Mouse (Mus musculus): ENCODE data around the gene Magi3.

Magi3 gene

DNA sequence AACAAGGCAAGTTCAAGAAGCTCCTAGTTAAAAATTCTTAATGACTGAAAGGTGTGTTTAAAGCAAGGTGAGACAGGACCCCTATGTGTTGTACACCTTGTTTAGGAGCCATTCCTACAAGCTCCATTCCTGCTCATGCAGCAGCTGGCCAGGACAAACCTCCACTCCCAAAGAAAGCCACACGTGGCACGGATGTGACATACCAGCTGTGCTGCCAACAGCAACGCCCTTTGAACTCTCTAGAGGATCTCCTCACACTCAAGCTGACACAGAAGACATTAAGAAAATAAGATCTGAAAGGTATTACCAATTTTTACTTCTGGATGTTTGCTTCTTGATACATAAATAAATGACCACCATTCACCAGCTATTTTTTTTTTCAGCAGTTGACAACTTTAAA is 193.2 kb downstream of the Magi3 start:
- no peak for DNase-seq (ENCODE audit: low spot score)

- no peak for DNase-seq (ENCODE audit: low spot score)
These were observed 200.1 kb downstream of the Magi3 start for GRCm38 (mm10) chr3:104020101-104020500.

- no peak for DNase-seq (ENCODE audit: low spot score)
These were observed 200.7 kb downstream of the Magi3 start for GRCm38 (mm10) chr3:104019453-104019852.

DNA sequence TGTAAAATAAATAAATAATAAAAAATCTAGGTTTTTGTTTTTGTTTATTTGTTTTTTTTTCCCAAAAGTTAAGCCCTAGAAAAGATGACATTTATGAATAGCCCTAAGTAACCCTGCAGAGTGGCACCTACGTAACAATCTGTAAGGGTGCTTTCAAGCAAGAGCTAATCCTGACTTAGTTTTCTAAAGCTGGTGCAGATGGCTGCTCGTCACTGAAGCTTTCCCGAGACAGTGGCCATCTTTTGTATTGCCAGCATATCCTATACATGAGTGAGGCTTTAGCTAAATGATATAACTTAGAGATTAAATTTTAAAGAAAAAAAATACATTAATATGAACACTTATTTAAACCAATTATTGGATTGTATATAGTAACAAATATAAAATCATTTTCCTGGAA is 202.2 kb downstream of the Magi3 start:
- DNase-seq (ENCODE audit: low spot score): no peak

- no peak for DNase-seq (ENCODE audit: low spot score)
These were observed 208.2 kb downstream of the Magi3 start for GRCm38 (mm10) chr3:104011972-104012371.

DNA sequence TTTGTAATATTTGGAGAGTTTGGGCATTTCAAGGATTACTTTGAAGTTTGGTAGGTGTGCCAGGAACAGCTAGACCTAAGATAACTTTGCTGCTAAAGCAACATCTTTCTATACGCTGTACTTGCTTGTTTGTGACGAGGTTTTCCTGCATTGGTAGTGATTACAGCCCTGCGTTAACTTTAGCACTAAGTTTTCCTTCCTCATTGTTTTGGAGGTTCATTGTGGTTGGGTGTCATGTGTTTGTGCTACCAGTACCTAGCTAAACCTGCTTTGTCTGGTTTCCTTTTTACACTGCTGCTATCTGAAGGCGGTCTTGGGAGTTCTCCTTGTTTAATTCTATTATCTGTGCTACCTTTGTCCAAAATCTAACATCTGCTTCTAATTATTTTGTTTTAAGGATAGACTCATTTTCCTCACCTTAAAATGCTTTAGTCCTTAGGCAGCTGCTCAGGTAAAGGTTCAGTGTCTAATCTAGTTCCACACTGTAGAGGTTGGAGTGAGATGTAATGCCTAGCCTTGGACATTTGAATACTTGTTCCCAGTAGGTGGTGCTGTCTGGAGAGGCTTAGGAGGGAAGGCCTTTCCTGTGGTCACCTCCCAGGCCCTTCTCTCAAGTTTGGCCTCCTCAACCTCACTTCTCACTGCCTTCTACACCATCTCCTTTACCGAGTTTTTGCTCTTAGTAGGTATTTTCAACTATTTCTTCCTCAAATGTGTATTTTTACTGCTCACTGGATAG is 210.1 kb downstream of the Magi3 start:
- DNase-seq (ENCODE audit: low spot score): no peak

DNA sequence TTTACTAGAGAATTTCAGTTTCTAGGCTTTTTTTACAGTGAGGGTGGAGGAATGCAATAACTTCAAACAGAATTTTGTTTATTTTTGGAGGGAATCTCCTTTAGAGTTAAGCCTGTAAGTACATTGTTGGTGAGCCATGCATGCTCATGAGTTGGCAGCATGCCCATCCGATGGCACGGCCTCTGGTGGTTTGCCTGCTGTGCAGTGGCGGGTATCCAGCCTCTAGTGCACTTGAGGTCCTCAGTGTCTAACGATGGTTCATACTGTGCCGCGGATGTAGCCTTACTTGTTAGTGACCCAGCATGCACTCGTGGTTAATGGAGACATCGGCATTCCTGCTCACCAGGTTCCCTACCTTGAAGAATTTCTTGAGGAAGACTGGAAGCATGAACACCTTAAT is 212.7 kb downstream of the Magi3 start:
- no peak for DNase-seq (ENCODE audit: low spot score)

- DNase-seq (ENCODE audit: low spot score): no peak
These were observed 213.2 kb downstream of the Magi3 start for GRCm38 (mm10) chr3:104006896-104007466.

DNA sequence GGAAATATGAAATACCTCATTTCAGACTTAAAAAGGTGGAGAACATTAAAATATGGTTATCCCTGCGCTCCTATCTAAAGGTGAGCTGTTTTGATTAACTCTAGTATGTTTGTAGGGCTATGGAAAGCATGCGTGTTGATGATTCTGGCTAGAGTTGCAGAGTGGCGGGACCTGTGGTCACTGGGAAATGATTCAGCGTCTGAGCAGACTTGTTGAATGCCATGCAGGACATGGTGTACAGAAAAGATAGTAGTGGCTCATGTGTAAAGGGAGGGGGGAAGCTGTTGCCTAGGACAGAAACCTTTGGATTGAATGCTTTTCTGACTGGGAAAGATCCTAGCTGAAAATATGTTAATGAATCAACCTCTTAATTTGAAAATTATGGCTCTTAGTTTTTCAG is 221.4 kb downstream of the Magi3 start:
- DNase-seq (ENCODE audit: low spot score): no peak

DNA sequence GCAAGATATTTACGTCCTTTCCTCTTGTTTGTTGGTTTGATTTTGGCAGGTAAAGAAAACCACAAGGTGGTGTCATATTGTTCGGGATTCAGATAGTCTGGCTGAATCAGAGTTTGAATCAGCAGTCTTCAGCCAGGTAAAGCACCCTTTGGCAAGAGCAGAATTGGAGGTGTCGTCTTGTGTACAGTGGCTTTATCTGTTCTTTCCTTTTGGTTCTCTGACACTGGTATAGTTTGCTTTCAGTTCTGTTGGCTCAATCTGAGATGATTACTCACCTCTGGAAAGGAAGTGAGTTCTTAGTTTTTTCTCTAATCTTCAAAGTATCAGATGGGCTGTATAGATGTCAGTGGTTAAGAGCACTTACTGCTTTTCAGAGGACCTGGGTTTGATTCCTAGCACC is 228.9 kb downstream of the Magi3 start:
- no peak for DNase-seq (ENCODE audit: low spot score)

DNA sequence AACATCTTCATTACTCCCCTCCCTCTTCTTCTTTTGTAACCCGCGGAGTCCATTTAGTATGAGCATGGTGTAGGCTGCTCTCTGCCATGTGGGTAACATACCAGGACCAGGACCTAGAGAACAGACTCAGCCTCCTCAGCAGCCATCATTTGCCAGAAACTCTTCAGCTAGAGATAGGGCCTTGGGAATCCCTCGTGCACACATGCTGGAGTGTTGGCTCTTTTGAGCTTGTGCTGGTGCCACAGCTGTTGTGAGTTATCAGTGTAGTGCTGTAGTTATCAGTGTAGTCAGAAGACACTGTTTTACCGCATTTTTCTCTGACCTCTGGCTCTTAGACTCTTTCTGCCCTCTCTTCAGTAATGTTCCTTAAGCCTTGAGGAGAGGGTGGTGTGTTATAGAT is 230.8 kb downstream of the Magi3 start:
- DNase-seq (ENCODE audit: low spot score): no peak

GRCm38 (mm10) chr3:103987831-103988432 is 232.2 kb downstream of the Magi3 start:
- no peak for DNase-seq (ENCODE audit: low spot score)

DNA sequence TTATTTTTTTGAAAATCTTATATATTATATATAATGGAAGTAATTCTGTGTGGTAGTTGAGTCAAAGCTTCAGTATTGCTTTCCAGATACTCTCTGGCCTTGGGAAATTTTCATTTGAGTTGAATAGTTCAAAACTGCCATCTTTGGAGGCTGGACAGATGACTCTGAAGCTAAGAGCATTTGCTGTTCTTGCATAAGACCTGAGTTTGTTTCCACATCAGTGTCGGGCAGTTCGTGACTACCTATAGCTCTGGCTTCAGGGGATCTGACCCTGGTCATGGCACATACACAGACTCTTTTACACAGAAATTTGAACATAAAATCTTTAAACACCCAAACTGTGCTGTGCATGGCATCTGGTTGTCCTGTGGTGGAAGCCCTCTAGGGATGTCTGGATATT is 235.0 kb downstream of the Magi3 start:
- no peak for DNase-seq (ENCODE audit: low spot score)

DNA sequence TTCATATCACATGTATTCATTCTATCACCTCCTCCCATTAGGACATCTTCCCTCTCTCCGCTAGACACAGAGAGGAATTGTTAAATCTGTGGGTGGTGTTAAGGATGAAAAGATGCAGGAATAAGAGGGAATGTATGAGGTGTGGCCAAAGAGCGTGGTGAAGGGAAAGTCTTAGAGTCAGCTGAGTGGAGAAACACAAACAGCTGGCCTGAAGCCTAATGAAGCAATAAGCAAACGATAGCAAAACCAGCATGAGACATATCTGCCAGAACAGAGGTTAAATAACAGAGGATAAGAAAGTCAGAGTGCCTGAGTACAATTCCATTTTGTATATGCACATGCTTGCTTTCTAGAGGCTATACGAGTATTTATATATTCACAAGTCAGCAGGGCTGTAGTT is 235.6 kb downstream of the Magi3 start:
- no peak for DNase-seq (ENCODE audit: low spot score)

DNA sequence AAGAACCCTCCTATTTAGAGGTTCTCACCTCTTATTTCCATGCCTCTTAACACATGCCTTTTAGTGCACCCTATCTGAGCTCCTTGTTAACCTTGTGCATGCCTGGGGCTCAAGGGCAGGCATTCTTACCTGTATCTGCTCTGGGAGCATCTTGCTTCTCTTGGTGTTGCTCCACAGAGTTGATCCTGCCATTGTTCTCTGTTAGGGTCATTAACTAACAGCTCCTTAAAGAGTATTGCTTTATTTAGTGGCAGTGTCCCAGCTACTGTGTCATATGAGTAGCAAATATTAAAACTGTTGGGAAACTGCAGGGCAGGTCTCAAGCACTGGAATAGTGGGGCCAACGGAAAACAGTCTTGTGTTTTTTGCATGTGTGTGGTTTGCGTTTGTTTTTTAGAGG is 249.0 kb downstream of the Magi3 start:
- no peak for DNase-seq (ENCODE audit: low spot score)

DNA sequence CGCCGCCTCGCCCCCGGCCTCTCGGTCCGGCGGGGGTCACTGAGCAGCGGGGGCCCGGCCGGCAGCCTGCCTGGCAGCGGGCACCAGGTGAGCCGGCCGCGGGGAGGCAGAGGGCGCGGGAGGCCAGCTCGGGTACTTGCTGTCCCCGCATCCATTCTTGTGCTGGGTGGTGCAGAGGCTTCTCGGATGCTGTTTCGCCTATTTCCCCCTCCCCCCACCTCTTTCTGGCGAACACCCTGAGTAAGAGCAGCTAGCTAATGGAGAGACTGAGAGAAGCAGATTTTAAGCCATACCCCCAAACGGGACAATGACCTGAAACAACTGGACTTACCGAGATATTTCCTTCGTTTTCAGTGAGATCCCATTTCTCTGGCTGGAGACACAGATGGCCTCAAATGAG is 251.5 kb downstream of the Magi3 start:
- DNase-seq (ENCODE audit: low spot score): no peak

DNA sequence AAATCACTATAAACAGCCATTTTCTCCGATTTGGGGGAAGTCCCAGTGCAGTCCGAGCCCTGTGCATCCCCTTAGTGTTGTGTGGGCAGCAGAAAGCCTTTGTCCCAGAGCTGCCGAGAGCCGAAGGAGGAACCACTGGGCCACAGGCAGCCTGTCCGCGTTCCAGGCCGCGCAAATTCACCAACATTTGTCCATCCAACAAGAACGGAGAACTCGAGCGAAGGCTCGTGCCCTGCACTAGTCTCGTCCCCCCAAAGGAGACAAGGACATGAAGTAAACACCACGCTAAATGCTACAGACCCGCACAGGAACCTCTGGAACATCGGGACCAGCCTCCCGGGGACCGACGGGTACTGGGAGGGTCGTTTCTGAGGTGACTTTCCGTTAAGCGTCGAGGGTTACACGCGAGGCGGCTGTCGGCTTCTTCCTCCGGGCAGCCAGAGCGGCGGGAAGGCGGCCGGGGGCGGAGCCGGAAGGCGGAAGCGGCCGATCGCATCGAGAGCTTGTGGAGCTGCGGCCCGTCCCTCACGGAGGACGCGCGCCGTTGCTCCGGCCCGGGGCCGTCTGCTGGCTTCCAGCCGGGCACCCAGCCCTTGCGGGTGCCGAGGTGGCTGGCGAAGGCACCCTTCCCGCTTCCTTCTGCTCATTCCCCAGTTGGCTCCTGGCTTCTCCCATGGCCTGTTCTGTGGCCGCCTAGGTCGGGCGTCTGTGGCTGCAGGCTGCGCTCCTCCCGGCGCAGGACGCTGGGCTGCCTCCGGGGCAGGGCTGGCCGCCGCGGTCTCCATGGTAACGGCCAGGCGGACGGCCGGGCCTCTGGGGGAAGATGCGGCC is 252.1 kb downstream of the Magi3 start, which contains the start of gene Phtf1:
Gene Phtf1, plus strand, starts transcription at position 250 of the 831 bp plus-strand sequence.
- peak; percentile 77 for DNase-seq (ENCODE audit: low spot score)

GRCm38 (mm10) chr3:103967231-103967630 is 252.9 kb downstream of the Magi3 start:
- DNase-seq (ENCODE audit: low spot score): no peak

Measured in ovary, postnatal 10 days (tissue).